Mouse (Mus musculus) midbrain, postnatal 0 days (tissue): ENCODE results near the gene Fgfrl1. TPM values are rescaled to one million over a fixed set of nuclear protein-coding genes. Genes with fewer than 3 reads are reported as not detected.

Experiments used
- ATAC-seq: fragments of 200-750 bp; cut with Nextera tagmentation; 2 replicates; pipeline ENCODE4 v1.8.0; 2017; ENCODE audit warnings: moderate number of reproducible peaks, mild to moderate bottlenecking, moderate TSS enrichment, moderate library complexity; ENCODE audit not compliant: low FRiP score
- DNase-seq: peaks from one replicate; pipeline ENCODE4 v3.0.0-alpha.2; 2015; ENCODE audit warnings: low spot score
- H3K27ac ChIP-seq: fragments of 300-500 bp; sonication (generic); 2 replicates; pipeline ENCODE4 v1.5.1; 2014; ENCODE audit warnings: low read depth, mild to moderate bottlenecking, low read length, mixed read lengths
- H3K27me3 ChIP-seq: fragments of 300-500 bp; sonication (generic); 2 replicates; pipeline ENCODE4 v1.6.1; 2014; ENCODE audit warnings: low read length, control low read depth, mixed read lengths; ENCODE audit not compliant: insufficient read depth
- H3K36me3 ChIP-seq: fragments of 300-500 bp; sonication (generic); 2 replicates; pipeline ENCODE4 v1.6.1; 2014; ENCODE audit warnings: low read length, control low read depth, mixed read lengths; ENCODE audit not compliant: insufficient read depth
- H3K4me1 ChIP-seq: fragments of 300-500 bp; sonication (generic); 2 replicates; pipeline ENCODE4 v1.6.1; 2014; ENCODE audit warnings: mild to moderate bottlenecking, control low read depth, antibody characterized with exemption, low read length, mixed read lengths; ENCODE audit not compliant: insufficient read depth
- H3K4me2 ChIP-seq: fragments of 300-500 bp; sonication (generic); 2 replicates; pipeline ENCODE4 v1.6.1; 2014; ENCODE audit warnings: low read depth, mild to moderate bottlenecking, low read length, mixed read lengths; ENCODE audit not compliant: poor library complexity, severe bottlenecking
- H3K4me3 ChIP-seq: fragments of 300-500 bp; sonication (generic); 2 replicates; pipeline ENCODE4 v1.5.1; 2014; ENCODE audit warnings: low read depth, mild to moderate bottlenecking, low read length, moderate library complexity
- H3K9ac ChIP-seq: fragments of 300-500 bp; sonication (generic); replicated peaks from 2 replicates; pipeline ENCODE4 v1.6.1; 2014; ENCODE audit warnings: mild to moderate bottlenecking, low read length, moderate library complexity, mixed read lengths; ENCODE audit not compliant: poor library complexity, severe bottlenecking
- H3K9me3 ChIP-seq: fragments of 300-500 bp; sonication (generic); 2 replicates; pipeline ENCODE4 v1.6.1; 2016; ENCODE audit warnings: low read length, control low read depth
- CTCF ChIP-seq: IDR thresholded peaks from 2 replicates; pipeline ENCODE4 v1.5.1; 2016; ENCODE audit warnings: antibody characterized with exemption, mild to moderate bottlenecking
- WGBS: fragments of 180-500 bp; shearing (Covaris S2); extraction: QIAGEN DNeasy Blood & Tissue Kit; methylation state at CpG from one replicate; pipeline ENCODE4 v1.1.7; 2014; 5-methylcytosine and 5-hydroxymethylcytosine counted together
- polyA plus RNA-seq: library from polyadenylated mRNA; unstranded; fragments of >200 nt; fragmentation: Nextera tagmentation; extraction: Ambion mirVana; gene quantifications from 2 replicates; pipeline ENCODE4 v1.2.1, GENCODE M21; 2015
- total RNA-seq: library from RNA; depleted of rRNA; stranded (reverse); fragments of >200 nt; gene quantifications from 2 replicates; pipeline ENCODE4 v1.2.3, GENCODE M21; 2014

Gene Fgfrl1
- total and polyA plus RNA-seq, 2 experiments from 2014 or later: 5.7 to 20.4 TPM

DNA sequence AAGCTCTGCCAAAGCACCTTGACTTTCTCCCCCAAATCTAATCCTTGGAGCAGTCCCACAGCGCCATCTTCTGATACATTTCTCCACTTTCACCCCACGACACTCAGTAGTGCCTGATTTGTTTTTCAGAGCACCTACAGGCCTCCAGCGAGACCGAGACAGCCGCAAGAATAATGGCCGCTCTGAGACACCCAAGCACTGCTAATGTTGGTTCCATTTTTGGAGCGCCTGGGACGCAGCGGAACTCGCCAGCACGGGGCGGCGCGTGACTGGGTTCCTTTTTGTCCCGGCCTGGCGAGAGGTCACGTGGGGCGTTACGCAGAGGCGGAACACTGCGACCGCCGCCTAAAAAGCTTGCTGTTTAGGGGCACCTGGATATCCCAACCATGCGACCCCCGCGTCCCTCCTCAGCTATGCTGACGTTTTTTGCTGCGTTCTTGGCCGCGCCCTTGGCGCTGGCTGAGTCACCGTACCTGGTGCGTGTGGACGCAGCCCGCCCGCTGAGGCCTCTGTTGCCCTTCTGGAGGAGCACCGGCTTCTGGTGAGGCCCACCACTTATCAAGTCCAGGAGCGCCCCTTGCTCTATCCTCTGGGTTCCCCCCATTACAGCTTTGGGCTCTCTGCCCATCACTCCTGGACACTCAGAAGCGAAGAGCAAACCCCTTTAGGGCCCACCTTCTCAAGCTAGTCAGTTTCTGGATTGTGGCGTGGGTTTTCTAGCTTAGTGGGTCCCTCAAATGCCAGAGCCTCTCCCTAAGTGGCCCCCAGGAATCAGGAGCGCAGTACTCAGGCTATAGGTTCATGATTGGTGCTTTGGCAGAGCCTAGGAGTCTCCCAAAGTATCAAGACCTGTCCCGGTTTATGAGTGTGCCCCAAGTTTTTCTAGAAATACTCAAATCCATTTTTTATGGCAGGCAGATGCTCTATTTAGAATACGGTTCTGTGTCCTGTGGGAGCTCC is 22.9 kb upstream of the Fgfrl1 start, which contains the start of gene Dgkq:
Gene Dgkq (minus strand): TSS at position 696 of the 960 bp plus-strand sequence.
- Histone ChIP-seq H3K4me1 (peaks cover 5% of the 10 kb centered on the region; the same call in 1 of the 2 replicates), H3K4me3 (peak within 1 kb of the TSS; percentile 47), H3K4me2 (peak within 1 kb of the TSS; percentile 66), H3K27ac (peak within 1 kb of the TSS; percentile 91), H3K9ac (peak within 1 kb of the TSS; percentile 70), H3K36me3 (peaks cover 7% of the 10 kb centered on the region), H3K9me3 (no peaks in the 10 kb centered on the region), H3K27me3 (no peaks in the 10 kb centered on the region)
- ATAC-seq: peak; percentile 88
- WGBS: 6% methylated on average over 43 of the region's 43 CpGs
- DNase-seq: peak; percentile 92
- TF ChIP-seq CTCF: peak; percentile 83

DNA sequence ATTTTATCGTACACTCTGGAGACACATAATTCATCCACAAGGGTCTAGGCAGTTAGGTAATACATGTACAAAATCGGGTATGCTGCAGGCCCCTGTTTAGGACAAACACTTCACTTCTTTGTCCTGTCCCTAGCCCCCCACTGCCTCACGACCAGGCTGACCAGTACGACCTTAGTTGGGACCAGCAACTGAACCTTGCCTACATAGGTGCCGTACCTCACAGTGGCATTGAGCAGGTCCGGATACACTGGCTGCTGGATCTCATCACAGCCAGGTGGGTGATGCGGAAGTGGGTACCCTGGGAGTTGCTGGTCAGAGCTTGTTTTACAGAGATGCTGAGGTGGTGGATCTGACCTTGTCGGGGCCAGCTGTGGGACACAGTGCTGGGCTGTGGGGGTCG is 22.2 kb upstream of the Fgfrl1 start:
- ATAC-seq (no peak), DNase-seq (no peak)
- Histone ChIP-seq H3K9me3 (no peaks in the 10 kb centered on the region), H3K4me3 (no peak overlapping the region), H3K9ac (peak overlapping the region; percentile 70; the same call in 1 of the 2 replicates), H3K27ac (peak overlapping the region; percentile 91; the same call in 1 of the 2 replicates), H3K4me1 (peaks cover 5% of the 10 kb centered on the region; the same call in 1 of the 2 replicates), H3K4me2 (peak overlapping the region; percentile 66), H3K36me3 (peaks cover 7% of the 10 kb centered on the region), H3K27me3 (no peaks in the 10 kb centered on the region)
- no peak for TF ChIP-seq CTCF
- 82% methylated on average over 9 of the region's 9 CpGs for WGBS

DNA sequence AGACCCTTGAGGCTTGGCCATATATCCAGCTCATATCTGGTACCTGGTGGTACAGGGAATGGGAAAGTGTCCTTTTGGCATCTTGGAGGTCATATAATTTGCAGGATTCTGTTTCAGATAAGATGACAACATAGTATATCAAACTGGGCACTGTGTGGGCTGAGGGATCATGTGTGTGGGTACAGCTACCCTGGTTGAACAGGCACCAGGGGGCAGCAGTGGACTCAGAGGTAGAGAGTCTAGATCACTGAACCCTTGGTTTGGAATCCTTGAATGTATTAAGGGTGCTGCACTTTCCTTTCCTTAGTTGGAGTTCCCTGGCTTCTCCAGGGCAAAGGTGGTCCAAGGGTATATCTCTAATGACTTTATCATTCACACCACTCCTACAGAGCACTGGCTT is 21.4 kb upstream of the Fgfrl1 start:
- Histone ChIP-seq H3K4me1 (peaks cover 5% of the 10 kb centered on the region; the same call in 1 of the 2 replicates), H3K27me3 (no peaks in the 10 kb centered on the region), H3K4me2 (no peak overlapping the region), H3K9me3 (no peaks in the 10 kb centered on the region), H3K27ac (no peak overlapping the region), H3K36me3 (peaks cover 7% of the 10 kb centered on the region), H3K9ac (no peak overlapping the region), H3K4me3 (no peak overlapping the region)
- ATAC-seq (no peak), DNase-seq (no peak)
- TF ChIP-seq CTCF: peak; percentile 57

GRCm38 (mm10) chr5:108671757-108672156 is 20.4 kb upstream of the Fgfrl1 start:
- Histone ChIP-seq H3K4me3 (no peak overlapping the region), H3K4me2 (no peak overlapping the region), H3K4me1 (peaks cover 10% of the 10 kb centered on the region), H3K27me3 (no peaks in the 10 kb centered on the region), H3K9me3 (no peaks in the 10 kb centered on the region), H3K27ac (no peak overlapping the region), H3K9ac (no peak overlapping the region), H3K36me3 (peaks cover 7% of the 10 kb centered on the region)
- TF ChIP-seq CTCF: peak; percentile 27
- ATAC-seq (no peak), DNase-seq (no peak)
- WGBS: 97% methylated on average over 12 of the region's 12 CpGs

- ATAC-seq: no peak
- 79% methylated on average over 2 of the region's 2 CpGs for WGBS
- no peak overlapping the region for H3K9ac ChIP-seq
Observed at GRCm38 (mm10) chr5:108674624-108675023, 17.6 kb upstream of the Fgfrl1 start.

GRCm38 (mm10) chr5:108675251-108675816 is 16.8 kb upstream of the Fgfrl1 start, which contains the start of gene Slc26a1:
Gene Slc26a1, minus strand, starts transcription at chr5:108675569.
- WGBS: 78% methylated on average over 9 of the region's 9 CpGs
- no peak for ATAC-seq
- Histone ChIP-seq H3K36me3 (peaks cover 7% of the 10 kb centered on the region), H3K4me3 (no peak within 1 kb of the TSS), H3K9ac (no peak within 1 kb of the TSS), H3K27me3 (no peaks in the 10 kb centered on the region), H3K9me3 (no peaks in the 10 kb centered on the region), H3K4me1 (peaks cover 15% of the 10 kb centered on the region), H3K4me2 (no peak within 1 kb of the TSS), H3K27ac (no peak within 1 kb of the TSS)
- DNase-seq: no peak
- no peak for TF ChIP-seq CTCF

More at GRCm38 (mm10) chr5:108674624-108675023, 17.6 kb upstream of the Fgfrl1 start:
- Histone ChIP-seq H3K36me3 (peaks cover 7% of the 10 kb centered on the region), H3K4me2 (no peak overlapping the region), H3K4me3 (no peak overlapping the region), H3K4me1 (peaks cover 17% of the 10 kb centered on the region), H3K27me3 (no peaks in the 10 kb centered on the region), H3K27ac (no peak overlapping the region), H3K9me3 (no peaks in the 10 kb centered on the region)
- DNase-seq: no peak
- TF ChIP-seq CTCF: no peak
